Mouse (Mus musculus) spleen, postnatal 36 days (tissue): Measurements from ENCODE around the gene Gba.
"Not testable (repeated sequence)": the region's sequence is repeated elsewhere in the genome, so short reads cannot be mapped to it uniquely, and the experiment has no call there.

Experiments
- DNase-seq, 2 experiments: peaks; one replicate each; pipeline ENCODE4 v3.0.0; 2022; ENCODE audit warnings: low spot score in 2 of 2, mixed read lengths in 1 of 2

Gba gene

DNA sequence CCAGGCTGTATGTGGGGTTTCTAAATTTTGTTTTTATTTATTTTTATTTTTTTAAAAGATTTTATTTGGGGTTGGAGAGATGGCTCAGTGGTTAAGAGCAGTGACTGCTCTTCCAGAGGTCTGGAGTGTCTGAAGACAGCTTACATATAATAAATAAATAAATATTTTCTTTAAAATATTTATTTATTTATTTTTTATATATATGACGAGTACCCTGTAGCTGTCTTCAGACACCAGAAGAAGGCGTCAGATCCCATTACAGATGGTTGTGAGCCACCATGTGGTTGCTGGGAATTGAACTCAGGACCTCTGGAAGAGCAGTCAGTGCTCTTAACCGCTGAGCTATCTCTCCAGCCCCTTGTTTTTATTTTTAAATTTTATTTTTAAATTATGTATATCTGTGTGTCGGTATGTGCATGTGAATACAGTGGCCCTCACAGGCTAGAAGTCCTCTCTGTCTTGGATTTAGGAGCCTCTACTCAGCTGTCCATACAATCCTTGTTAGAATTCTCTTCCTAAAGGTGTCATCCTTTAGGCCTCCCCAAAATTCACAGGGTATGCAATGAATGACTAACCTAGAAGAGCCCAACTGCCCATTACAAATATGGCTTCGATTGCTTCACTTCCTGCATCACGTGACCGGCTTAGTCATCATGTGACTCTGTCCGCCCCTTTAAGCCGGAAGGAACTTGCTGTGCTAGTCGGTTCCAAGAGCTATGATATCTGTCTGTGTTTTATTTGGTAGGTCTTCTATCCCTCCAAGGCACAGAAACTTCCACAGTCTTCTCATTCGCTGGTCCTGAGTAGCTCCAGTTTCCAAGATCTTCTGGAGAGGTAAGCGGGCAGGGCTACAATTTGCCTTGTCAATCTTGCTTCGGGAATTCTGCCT lies at the start of gene Gba:
Gene Gba (plus strand): TSS at position 676 of the 889 bp plus-strand sequence.
- peak; percentile 79 to 86 for DNase-seq

DNA sequence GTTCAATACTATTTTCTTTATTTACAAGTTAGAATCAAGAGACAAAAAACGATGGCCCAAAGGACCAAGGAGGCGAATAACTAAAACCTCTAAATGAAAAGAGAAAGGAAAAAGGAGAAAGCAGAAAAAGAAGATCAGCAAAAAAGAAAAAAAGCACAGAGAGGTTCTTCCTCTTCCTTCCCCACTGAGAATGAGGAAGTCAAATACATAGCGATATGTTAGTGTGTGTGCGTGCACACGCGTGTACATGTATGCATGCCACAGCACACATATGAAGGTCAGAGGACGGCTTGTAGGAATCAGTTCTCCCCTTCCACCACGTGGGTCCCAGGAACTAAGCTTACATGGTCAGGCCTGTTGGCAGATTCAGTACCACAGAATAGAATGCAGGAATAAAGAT lies 45.8 kb upstream of the Gba start:
- DNase-seq, result no peak

DNA sequence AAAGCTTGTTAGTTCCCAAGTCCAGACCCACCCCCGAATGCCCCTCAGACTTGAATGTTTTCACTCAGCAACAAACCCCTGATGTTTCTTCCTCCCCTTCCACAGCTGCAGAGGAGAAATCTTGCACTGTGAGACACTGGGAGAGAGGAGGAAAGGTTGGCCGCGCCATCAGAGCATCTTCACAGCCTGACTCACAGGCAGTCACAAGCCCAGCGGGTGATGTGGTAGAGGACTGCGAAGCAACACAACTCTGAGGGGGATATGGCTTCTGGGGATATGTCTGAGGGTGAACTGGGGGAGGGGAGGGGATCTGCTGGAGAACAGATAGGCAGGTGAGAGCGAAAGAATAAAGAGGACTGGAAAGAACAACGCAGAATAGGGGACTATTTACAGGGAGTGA lies 44.1 kb upstream of the Gba start:
- DNase-seq, result no peak

DNA sequence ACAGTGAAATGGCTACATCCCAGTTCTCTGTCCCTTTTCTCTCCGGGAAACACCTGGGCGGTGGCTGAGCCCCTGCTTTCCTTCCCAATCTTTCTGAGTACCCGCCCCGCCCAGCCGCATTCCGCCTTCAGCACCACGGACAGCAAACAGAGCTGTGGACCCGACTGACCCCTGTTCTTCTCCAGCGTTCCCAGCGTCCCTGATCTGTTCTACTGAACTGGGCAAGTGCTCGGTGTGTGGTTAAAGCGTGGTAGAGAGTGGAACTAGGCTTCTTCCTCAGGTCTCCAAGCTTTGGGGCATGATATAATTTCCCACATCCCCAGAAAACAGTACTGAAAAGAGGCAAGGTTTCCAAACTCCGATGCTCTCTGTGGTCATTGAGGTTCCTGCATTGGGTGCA lies 43.5 kb upstream of the Gba start:
- DNase-seq, result peak in 1 of 2 experiments; percentile 33

DNA sequence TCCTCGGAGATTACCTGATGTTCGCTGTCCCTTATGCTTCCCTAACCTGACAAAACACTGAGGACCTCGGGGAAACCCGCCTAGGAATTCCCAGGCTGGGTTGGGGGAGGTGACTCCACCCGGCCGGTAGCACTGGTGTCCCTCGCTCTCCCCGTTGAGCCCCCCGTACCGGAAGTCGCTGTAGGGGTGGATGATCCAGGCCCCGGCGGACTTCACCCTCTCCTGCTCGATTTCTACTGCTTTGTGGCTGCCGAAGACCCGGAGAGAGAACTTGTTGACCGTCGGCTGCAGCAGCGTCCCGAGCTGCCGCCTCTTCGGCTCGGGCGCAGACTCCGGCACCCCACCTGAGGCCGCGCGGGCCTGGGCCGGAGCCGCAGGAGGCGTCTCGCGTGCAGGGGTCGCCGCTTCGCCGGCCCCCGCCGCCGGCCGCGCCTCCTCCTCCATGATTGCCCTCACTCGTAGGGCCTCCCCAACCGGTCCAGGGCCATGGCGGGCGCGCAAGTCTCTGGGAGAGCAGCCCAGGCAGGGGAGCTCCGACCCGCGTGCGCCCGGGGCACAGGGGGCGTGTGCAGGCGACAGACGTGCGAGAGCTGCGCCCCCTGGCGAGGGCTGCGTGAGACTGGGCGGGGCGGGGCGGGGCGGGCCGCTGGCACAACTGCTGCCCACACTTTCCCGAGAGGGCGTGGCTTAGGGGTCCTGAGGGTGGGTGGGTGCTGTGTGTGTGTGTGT lies 42.9 kb upstream of the Gba start, which contains the start of gene Hcn3:
Gene Hcn3 (minus strand): TSS at position 581 of the 729 bp plus-strand sequence.
- peak; percentile 61 to 64 for DNase-seq

DNA sequence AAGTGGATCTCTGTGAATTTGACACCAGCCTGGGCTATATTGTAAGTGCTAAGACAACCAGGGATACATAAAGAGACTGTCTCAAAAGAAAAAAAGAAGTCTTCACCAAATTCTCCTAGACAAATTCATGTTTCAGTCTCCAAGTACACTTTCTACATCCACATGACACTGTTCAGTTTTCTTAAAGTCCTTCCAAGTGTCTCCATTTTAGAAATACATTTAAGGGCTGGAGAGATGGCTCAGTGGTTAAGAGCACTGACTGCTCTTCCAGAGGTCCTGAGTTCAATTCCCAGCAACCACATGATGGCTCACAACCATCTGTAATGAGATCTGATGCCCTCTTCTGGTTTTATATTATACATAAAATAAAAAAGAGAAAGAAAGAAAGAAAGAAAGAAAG lies 41.5 kb upstream of the Gba start:
- not testable (repeated sequence) for DNase-seq

DNA sequence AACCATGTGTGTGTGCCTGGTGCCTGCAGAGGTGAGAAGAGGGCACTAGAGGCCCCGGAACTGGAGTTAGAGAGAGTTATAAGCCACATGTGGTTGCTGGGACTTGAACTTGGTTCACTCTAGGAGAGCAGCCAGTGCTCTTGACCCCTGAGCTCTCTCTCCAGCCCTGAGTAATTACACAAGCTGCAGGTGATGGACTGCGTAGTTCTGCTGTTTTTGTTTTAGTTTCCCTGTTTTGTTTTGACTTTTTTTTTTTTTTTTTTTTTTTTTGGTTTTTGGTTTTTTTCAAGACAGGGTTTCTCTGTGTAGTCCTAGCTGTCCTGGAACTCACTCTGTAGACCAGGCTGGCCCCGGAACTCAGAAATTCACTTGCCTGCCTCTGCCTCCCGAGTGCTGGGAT lies 40.9 kb upstream of the Gba start:
- no peak for DNase-seq

DNA sequence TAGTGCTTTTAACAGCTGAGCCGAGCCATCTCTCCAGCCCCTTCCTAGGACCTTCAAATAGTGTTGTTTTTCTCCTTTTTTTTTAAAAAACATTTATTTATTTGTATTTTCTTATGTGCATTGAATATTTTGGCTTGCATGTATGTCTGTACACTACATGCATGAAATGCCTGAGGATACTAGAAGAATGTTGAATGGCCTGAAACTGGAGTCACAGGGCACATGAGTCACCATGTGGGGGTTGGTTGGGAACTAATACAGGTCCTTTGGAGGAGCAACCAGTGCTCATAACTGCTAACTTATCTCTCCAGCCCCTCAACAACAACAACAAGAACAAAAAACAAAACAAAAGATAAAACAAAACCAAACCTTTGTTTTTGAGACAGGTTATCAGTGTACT lies 39.6 kb upstream of the Gba start:
- DNase-seq, result no peak

DNA sequence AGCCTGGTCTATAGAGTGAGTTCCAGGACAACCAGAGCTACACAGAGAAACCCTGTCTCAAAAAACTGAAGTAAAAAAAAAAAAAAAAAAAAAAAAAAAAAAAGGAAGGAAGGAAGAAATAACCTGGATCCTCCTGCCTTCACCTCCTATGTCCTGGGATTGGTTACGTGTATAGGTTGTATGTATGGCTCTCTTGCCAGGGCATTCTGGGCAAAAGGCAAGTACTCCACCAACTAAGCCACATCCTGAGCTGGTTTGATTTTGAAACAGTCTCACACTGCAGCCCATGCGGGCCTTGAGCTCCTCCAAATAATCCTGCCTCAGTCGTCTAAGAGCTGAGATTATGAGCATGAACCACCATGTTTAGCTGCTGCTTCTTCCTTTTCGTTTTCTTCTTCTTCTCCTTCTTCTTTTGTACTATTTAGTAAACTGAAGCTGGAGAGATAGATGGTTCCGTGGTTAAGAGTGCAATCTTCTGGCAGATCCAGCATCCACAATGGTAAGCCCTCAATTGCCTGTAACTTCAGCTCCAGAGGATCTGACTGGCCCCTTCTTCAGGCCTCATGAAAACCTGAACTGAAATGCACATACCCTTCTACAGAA lies 39.0 kb upstream of the Gba start:
- no peak for DNase-seq

DNA sequence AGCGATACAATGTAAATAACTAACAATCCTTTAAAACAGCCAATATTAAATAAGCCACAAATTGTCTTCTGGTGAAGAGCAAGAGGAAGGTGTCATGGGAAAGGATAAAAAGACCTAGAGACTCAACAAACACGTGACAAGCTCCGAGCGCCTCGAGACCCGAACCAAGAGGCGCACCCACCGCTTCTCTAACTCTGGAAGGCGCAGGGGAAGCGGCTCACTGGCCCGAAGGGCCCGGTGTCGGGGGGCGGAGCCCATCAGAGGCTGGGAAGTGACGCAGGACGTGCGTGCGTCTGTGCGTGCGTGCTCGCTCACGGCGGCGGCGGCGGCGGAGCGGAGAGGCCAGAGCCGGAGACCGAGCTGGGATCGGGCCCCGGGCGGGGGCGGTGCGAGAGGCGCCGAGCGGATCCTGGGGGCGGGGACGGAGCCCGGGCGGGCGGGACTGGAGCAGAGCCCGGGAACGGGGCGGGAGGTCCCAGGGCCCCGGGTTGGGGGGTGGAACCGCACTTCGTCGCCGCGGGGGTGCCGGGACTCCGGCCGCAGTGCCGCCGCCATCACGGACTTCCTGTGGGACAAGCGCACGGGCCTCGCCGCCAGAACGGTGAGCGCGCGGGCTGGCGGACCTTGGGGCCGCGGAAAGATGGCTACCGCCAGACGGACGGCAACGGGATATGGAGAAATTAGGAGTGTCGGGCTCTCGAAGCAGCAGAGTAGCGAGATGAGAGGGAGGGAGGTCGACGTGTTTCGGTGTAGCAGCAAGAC lies 38.0 kb upstream of the Gba start, which contains the start of gene Clk2:
Gene Clk2 (plus strand): TSS at position 290 of the 762 bp plus-strand sequence.
- peak; percentile 95 to 96 for DNase-seq

DNA sequence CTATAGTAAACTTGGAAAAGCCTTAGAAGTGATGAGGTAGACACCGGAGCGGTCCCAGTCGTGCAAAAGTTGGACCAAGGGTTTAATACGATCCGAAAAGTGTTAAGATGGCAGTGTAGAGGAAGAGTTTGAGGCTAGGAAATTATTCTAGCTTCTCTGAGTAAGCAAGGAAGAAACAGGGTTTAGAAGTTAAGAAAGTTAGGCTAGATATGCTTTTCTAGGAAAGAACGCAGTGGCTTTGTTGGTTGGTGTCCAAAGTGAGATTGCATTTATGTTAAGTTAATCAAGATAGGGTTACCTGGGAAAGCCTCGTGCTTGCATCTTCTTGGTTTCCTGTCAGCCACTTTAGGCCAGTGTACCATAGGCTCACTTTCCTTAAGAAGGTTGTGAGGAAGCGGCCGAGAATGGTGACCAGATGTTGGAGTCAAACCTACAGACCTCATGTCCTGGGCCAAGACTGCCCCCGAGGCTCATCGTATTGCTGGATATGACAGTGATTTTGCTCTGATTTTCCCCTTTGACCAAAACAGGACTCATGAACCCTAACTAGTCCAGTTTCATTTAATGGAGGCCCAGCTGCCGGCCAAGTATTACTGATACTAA lies 37.4 kb upstream of the Gba start:
- DNase-seq, result no peak

DNA sequence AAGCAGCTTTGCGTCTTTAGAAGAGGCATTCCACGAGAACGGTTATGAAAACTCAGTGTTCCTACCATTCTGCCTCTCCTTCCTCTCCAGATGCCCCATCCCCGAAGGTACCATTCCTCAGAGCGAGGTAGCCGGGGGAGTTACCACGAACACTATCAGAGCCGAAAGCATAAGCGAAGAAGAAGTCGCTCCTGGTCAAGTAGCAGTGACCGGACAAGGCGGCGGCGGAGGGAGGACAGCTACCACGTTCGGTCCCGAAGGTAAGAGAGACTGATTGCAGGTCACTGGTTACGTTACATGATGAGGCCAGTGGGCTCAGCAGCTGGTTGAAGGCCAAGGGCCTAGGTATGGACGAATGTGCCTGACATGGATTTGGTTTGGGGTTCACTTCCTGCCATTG lies 35.8 kb upstream of the Gba start:
- DNase-seq, result no peak

DNA sequence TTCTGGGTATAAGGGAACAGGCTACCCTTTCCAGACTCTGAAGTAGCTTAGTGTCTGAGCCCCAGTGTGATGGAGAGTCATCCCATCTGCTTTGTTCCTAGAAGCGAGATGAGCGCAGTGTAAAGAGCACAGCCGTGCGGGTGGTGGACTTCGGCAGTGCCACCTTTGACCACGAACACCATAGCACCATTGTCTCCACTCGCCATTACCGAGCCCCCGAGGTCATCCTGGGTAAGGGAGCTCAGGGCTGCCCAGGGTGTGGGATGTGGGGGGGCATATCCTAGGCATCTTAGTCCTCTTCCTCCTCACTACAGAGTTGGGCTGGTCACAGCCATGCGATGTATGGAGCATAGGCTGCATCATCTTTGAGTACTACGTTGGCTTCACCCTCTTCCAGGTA lies 27.9 kb upstream of the Gba start:
- DNase-seq, result no peak

DNA sequence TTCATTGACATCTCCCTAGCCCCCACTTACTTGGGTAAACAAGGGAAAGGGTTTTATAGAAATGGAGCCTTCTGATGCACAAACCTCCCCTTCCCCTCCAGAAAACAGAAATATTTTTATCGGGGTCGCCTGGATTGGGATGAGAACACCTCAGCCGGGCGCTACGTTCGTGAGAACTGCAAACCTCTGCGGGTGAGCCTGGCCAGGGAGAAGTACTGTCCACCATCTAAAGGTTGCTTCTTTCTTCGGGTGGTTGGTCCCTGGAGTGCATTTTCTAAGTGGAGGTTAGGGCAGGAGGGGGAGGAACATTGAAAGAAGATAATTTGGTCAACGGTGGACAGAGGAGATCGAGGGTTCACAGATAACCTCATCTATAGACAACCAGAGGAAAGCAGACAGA lies 27.2 kb upstream of the Gba start:
- DNase-seq, result no peak

DNA sequence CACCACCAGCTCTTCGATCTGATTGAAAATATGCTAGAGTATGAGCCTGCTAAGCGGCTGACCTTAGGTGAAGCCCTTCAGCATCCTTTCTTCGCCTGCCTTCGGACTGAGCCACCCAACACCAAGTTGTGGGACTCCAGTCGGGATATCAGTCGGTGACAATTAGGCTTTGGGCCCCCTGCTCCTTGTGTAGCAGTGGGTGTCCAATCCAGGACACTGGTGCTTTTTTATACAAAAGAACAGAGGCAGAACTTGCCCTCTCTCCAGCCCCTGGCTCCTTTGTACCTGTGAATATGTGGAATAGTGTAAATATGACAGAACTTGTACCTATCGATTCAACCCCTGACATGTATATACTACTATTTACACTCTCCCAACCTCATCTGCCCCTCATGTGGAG lies 26.3 kb upstream of the Gba start:
- DNase-seq, result no peak

DNA sequence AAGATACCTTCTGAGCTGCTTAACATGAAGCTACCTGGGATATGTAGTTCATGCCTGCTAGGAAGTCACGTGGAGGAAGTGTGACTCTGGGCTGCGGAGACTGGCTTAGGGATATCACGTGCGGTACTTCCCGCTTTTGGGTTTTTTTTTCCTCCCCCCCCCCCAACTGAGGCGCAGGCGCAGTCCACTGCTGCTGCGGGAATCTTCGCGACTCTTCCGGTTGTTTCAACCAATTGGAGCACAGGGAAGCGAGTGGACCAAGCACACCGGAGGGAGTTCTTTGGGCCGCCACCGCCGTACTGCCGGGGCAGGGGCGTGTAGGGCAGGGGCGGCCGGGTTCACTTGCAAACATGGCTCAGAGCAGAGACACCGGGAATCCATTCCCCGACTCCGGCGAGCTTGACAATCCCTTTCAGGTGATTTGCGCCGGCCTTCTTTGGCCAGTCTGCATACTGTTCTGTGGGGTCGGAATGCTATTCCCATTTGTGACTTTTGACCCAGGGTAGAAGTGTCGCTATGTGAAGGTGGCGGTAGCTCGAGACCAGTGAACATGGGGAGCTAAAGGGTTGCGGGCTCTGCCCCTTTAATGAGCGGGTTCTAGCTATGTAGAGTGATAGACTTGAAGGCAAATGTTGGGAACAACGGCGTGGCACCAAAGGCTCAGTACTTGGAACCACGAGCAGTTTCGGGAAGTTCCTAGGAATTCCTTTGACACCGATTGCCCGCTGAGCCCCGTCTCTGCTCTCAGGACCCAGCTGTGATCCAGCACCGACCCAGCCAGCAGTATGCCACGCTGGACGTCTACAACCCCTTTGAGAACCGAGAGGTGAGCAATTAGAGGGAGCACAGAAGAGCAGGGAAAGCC lies 25.3 kb upstream of the Gba start, which contains the start of gene Scamp3:
Gene Scamp3 (plus strand): TSS at position 232 of the 865 bp plus-strand sequence.
- DNase-seq, result peak; percentile 87 to 90

DNA sequence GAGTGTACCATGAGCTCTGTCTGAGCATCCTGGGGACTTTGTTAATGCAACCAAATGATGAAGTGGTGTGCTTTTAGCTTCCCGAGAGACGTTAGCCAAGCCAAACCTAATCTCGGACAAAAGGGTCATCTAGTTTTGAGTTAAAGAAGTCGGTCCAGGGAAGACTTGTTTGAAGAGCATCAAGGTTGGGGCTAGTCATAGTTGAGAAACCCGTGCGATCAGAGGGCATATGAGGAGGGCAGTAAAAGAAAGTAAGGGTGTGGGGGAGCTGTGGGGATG lies 24.7 kb upstream of the Gba start:
- no peak for DNase-seq

DNA sequence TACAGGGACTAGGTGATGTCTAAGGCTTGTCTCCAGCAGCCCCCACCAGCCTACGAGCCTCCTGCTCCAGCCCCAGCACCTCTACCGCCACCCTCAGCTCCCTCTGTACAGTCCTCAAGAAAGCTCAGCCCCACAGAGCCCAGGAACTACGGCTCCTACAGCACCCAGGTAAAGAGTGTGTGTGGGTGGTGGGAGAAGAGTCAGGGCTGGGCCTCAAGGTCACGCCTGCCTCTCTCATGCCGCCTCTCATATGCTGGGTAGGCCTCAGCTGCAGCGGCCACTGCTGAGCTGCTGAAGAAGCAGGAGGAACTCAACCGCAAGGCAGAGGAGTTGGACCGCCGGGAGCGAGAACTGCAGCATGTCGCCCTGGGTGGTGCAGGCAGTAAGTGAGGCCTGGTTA lies 23.7 kb upstream of the Gba start:
- no peak for DNase-seq

DNA sequence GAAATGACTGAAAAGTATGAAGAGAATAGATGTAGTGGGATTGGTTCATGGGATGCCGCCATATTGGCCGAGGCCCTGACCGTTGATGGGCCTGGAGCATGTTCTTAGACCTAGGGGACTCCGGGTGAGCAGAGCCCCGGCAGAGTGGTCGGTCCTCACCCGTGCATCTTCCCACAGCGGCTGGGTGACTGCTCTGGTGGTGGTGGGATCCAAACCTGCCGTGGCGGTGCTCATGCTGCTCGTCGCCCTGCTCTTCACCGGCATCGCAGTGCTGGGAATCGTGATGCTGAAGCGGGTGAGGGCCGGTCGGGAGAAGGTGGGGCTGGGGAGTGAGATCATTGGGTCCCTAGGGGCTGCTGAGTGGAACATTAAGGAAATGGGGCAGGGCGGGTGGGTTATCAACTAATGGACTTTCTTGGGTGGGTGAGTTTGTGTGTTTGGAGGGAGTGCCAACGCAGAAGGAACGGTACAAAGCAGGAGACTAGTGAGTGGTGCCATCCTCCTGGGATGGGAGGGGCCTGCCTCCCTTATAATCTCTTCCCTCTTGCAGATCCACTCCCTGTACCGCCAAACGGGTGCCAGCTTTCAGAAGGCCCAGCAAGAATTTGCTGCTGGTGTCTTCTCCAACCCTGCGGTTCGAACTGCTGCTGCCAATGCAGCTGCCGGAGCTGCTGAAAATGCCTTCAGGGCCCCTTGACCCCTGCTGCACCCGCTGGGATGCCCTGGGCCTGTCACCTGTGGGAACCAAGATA lies 20.8 kb upstream of the Gba start:
- DNase-seq, result no peak
